Mouse (Mus musculus) intestine, embryonic 16.5 days (tissue): ENCODE measurements around the gene Olfr606. TPM values are rescaled to one million over a fixed set of nuclear protein-coding genes. Genes with fewer than 3 reads are reported as not detected.

Source experiments
- microRNA-seq: library from miRNA; unstranded; fragments of <30 nt; microRNA quantifications from one replicate; pipeline ENCODE4, GENCODE M21; 2016
- polyA plus RNA-seq: library from polyadenylated mRNA; unstranded; fragments of >200 nt; fragmentation: Nextera tagmentation; extraction: Ambion mirVana; gene quantifications from 2 replicates; pipeline ENCODE4 v1.2.1, GENCODE M21; 2015

Gene Olfr606
- polyA plus RNA-seq, 1 experiment from 2014 or later: not detected

Small RNA genes within 50 kb of the gene (microRNA-seq; reads per million reads assigned to microRNA genes)
- not detected for gene Gm25774

Other genes starting within 250 kb of the Olfr606 start
- not detected in 2 replicates for gene Olfr593, start 237.2 kb upstream of the Olfr606 start, polyA plus RNA-seq
- gene Olfr594, start 232.1 kb upstream of the Olfr606 start, polyA plus RNA-seq: not detected in 2 replicates
- gene Usp17ld, start 196.5 kb upstream of the Olfr606 start, polyA plus RNA-seq: not detected in 2 replicates
- gene Olfr596, start 143.4 kb upstream of the Olfr606 start, polyA plus RNA-seq: not detected in 2 replicates
- gene Olfr597, start 132.7 kb upstream of the Olfr606 start, polyA plus RNA-seq: not detected in 2 replicates
- gene Olfr598, start 125.5 kb upstream of the Olfr606 start, polyA plus RNA-seq: not detected in 2 replicates
- gene Olfr599, start 113.1 kb upstream of the Olfr606 start, polyA plus RNA-seq: not detected in 2 replicates
- gene Olfr600, start 99.4 kb upstream of the Olfr606 start, polyA plus RNA-seq: not detected in 2 replicates
- not detected in 2 replicates for gene Olfr601, start 86.4 kb upstream of the Olfr606 start, polyA plus RNA-seq
- gene Olfr603, start 62.9 kb upstream of the Olfr606 start, polyA plus RNA-seq: not detected in 2 replicates
- not detected in 2 replicates for gene Usp17lc, start 34.0 kb upstream of the Olfr606 start, polyA plus RNA-seq
- gene Olfr605, start 3.6 kb upstream of the Olfr606 start, polyA plus RNA-seq: not detected in 2 replicates
- not detected in 2 replicates for gene Olfr607, start 15.1 kb downstream of the Olfr606 start, polyA plus RNA-seq
- gene Olfr608, start 20.8 kb downstream of the Olfr606 start, polyA plus RNA-seq: not detected in 2 replicates
- gene Olfr609, start 49.0 kb downstream of the Olfr606 start, polyA plus RNA-seq: not detected in 2 replicates
- gene Olfr610, start 63.1 kb downstream of the Olfr606 start, polyA plus RNA-seq: not detected in 2 replicates
- not detected in 2 replicates for gene Olfr611, start 71.8 kb downstream of the Olfr606 start, polyA plus RNA-seq
- not detected in 2 replicates for gene Olfr612, start 93.7 kb downstream of the Olfr606 start, polyA plus RNA-seq
- not detected in 2 replicates for gene Olfr613, start 99.0 kb downstream of the Olfr606 start, polyA plus RNA-seq
- not detected in 2 replicates for gene Olfr615, start 107.0 kb downstream of the Olfr606 start, polyA plus RNA-seq
- not detected in 2 replicates for gene Olfr616, start 120.1 kb downstream of the Olfr606 start, polyA plus RNA-seq
- not detected in 2 replicates for gene Olfr617, start 124.0 kb downstream of the Olfr606 start, polyA plus RNA-seq
- not detected in 2 replicates for gene Olfr618, start 141.1 kb downstream of the Olfr606 start, polyA plus RNA-seq
- gene Olfr619, start 151.5 kb downstream of the Olfr606 start, polyA plus RNA-seq: not detected in 2 replicates
- gene Olfr620, start 163.5 kb downstream of the Olfr606 start, polyA plus RNA-seq: not detected in 2 replicates
- gene Olfr622, start 193.7 kb downstream of the Olfr606 start, polyA plus RNA-seq: not detected in 2 replicates
- gene Olfr623, start 214.7 kb downstream of the Olfr606 start, polyA plus RNA-seq: not detected in 2 replicates
- 0.04 and 0.06 TPM in 2 replicates for gene Olfr624, start 222.1 kb downstream of the Olfr606 start, polyA plus RNA-seq
- gene Olfr625-ps1, start 233.7 kb downstream of the Olfr606 start, polyA plus RNA-seq: not detected in 2 replicates